Mouse (Mus musculus) MEL (cell line): ENCODE results near the gene Tnfsf11.

ENCODE experiments used
- CHD1 ChIP-seq: IDR thresholded peaks from 2 replicates; pipeline ENCODE4 v1.6.1; 2012; ENCODE audit warnings: low read depth, mild to moderate bottlenecking, inconsistent platforms, low read length, improper control_type of control experiment
- CHD2 ChIP-seq: IDR thresholded peaks from 2 replicates; pipeline ENCODE4 v1.6.1; 2011; ENCODE audit warnings: low read length, improper control_type of control experiment
- CTCF ChIP-seq, 3 experiments: IDR thresholded peaks in 2 of 3; conservative IDR thresholded peaks in 1 of 3; 2 replicates each; pipeline ENCODE4 v1.5.1; 2011 to 2012; ENCODE audit warnings: low read length in 3 of 3, low read depth in 2 of 3, mild to moderate bottlenecking in 2 of 3, improper control_type of control experiment in 1 of 3, inconsistent platforms in 1 of 3, mixed read lengths in 1 of 3, moderate library complexity in 1 of 3; ENCODE audit not compliant: control insufficient read depth in 1 of 3, insufficient read depth in 1 of 3, poor library complexity in 1 of 3, severe bottlenecking in 1 of 3
- EP300 ChIP-seq, 2 experiments: IDR thresholded peaks; 2 replicates each; pipeline ENCODE4 v1.6.1; 2011; ENCODE audit warnings: improper control_type of control experiment in 2 of 2, low read length in 2 of 2, low read depth in 1 of 2, mild to moderate bottlenecking in 1 of 2
- ETS1 ChIP-seq: IDR thresholded peaks from 2 replicates; pipeline ENCODE4 v1.6.1; 2012; ENCODE audit warnings: low read depth, mild to moderate bottlenecking, inconsistent platforms, low read length, improper control_type of control experiment, moderate library complexity
- GATA1 ChIP-seq: IDR thresholded peaks from 2 replicates; pipeline ENCODE4 v1.6.1; 2011; ENCODE audit warnings: low read depth, low read length, improper control_type of control experiment
- MEF2A ChIP-seq: IDR thresholded peaks from 2 replicates; pipeline ENCODE4 v1.6.1; 2014; ENCODE audit warnings: low read depth, mild to moderate bottlenecking, inconsistent platforms, low read length, improper control_type of control experiment; ENCODE audit not compliant: poor library complexity, insufficient replicate concordance, severe bottlenecking; ENCODE audit errors: extremely low read depth
- MXI1 ChIP-seq: IDR thresholded peaks from 2 replicates; pipeline ENCODE4 v1.6.1; 2011; ENCODE audit warnings: mild to moderate bottlenecking, low read depth, low read length, improper control_type of control experiment
- NELFE ChIP-seq: IDR thresholded peaks from 2 replicates; pipeline ENCODE4 v1.6.1; 2011; ENCODE audit warnings: low read depth, low read length, improper control_type of control experiment
- POLR2A ChIP-seq, 2 experiments: IDR thresholded peaks; 2 replicates each; pipeline ENCODE4 v1.6.1; 2011 to 2012; ENCODE audit warnings: low read length in 2 of 2, mild to moderate bottlenecking in 2 of 2, control low read depth in 1 of 2, improper control_type of control experiment in 1 of 2, low read depth in 1 of 2, moderate library complexity in 1 of 2; ENCODE audit not compliant: control insufficient read depth in 1 of 2, insufficient read depth in 1 of 2, poor library complexity in 1 of 2
- SMC3 ChIP-seq: IDR thresholded peaks from 2 replicates; pipeline ENCODE4 v1.6.1; 2011; ENCODE audit warnings: low read depth, low read length, improper control_type of control experiment
- TAL1 ChIP-seq: IDR thresholded peaks from 2 replicates; pipeline ENCODE4 v1.6.1; 2012; ENCODE audit warnings: mild to moderate bottlenecking, inconsistent platforms, low read length, moderate library complexity, mixed read lengths

DNA sequence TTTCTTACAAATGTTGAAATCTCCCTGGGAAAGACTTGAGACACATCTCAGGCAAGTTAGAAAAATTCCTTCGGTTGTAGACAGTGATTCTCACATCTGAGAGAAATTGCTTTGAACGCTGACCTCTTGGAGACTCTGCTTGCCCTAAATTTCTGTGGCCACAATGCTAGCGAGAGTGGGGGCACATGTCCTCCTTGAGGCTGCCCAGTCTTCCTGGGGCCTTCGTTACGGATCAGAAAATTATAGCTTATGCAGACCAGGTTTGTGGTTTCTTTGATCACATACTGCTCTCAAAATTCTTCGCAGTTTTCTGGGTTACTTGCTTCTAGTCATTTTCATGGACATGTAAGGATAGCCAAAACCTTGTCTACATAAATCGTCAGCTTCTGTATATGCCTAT is 53.8 kb downstream of the Tnfsf11 start:
- TF ChIP-seq CHD2 = no peak
- no peak for TF ChIP-seq GATA1
- no peak for TF ChIP-seq ETS1
- TF ChIP-seq MEF2A = no peak
- no peak for TF ChIP-seq CTCF (IDR thresholded peaks at IDR 0.05 in 2 of 3, conservative IDR thresholded peaks at IDR 0.05 in 1 of 3; ENCODE audit: control insufficient read depth in 1 of 3, insufficient read depth in 1 of 3, low read depth in 2 of 3, low read length in 3 of 3, poor library complexity in 1 of 3, severe bottlenecking in 1 of 3)
- TF ChIP-seq EP300 (IDR thresholded peaks at IDR 0.05; ENCODE audit: low read depth in 1 of 2, low read length in 2 of 2) = no peak
- no peak for TF ChIP-seq SMC3
- no peak for TF ChIP-seq MXI1
- TF ChIP-seq CHD1 = no peak
- no peak for TF ChIP-seq TAL1
- no peak for TF ChIP-seq NELFE
- TF ChIP-seq POLR2A (IDR thresholded peaks at IDR 0.05; ENCODE audit: control insufficient read depth in 1 of 2, insufficient read depth in 1 of 2, low read depth in 1 of 2, low read length in 2 of 2, poor library complexity in 1 of 2) = no peak
